Mouse (Mus musculus) hindbrain, embryonic 13.5 days (tissue): ENCODE results near the gene Ankrd55. TPM values are rescaled to one million over a fixed set of nuclear protein-coding genes. Genes with fewer than 3 reads are reported as not detected.

Source experiments
- ATAC-seq: fragments of 200-750 bp; cut with Nextera tagmentation; 2 replicates; pipeline ENCODE4 v1.8.0; 2017; ENCODE audit warnings: moderate TSS enrichment; ENCODE audit not compliant: low FRiP score
- H3K27ac ChIP-seq: fragments of 300-500 bp; sonication (generic); 2 replicates; pipeline ENCODE4 v1.5.1; 2015; ENCODE audit warnings: inconsistent platforms, mild to moderate bottlenecking, moderate library complexity
- H3K27me3 ChIP-seq: fragments of 300-500 bp; sonication (generic); 2 replicates; pipeline ENCODE4 v1.6.1; 2015; ENCODE audit warnings: mild to moderate bottlenecking, inconsistent platforms
- H3K36me3 ChIP-seq: fragments of 300-500 bp; sonication (generic); 2 replicates; pipeline ENCODE4 v1.6.1; 2015; ENCODE audit warnings: mild to moderate bottlenecking, inconsistent platforms
- H3K4me1 ChIP-seq: fragments of 300-500 bp; sonication (generic); replicated peaks from 2 replicates; pipeline ENCODE4 v1.6.1; 2015; ENCODE audit warnings: inconsistent platforms
- H3K4me2 ChIP-seq: fragments of 300-500 bp; sonication (generic); 2 replicates; pipeline ENCODE4 v1.6.1; 2015; ENCODE audit warnings: inconsistent platforms, mild to moderate bottlenecking, moderate library complexity
- H3K4me3 ChIP-seq: fragments of 300-500 bp; sonication (generic); 2 replicates; pipeline ENCODE4 v1.5.1; 2015; ENCODE audit warnings: mild to moderate bottlenecking, inconsistent platforms
- H3K9ac ChIP-seq: fragments of 300-500 bp; sonication (generic); 2 replicates; pipeline ENCODE4 v1.6.1; 2015; ENCODE audit warnings: mild to moderate bottlenecking, inconsistent platforms
- H3K9me3 ChIP-seq: fragments of 300-500 bp; sonication (generic); 2 replicates; pipeline ENCODE4 v1.6.1; 2016; ENCODE audit warnings: inconsistent platforms
- WGBS: fragments of 180-500 bp; shearing (Covaris S2); methylation state at CpG from one replicate; pipeline ENCODE4 v1.1.7; 2015; 5-methylcytosine and 5-hydroxymethylcytosine counted together
- polyA plus RNA-seq: library from polyadenylated mRNA; unstranded; fragments of >200 nt; fragmentation: Nextera tagmentation; extraction: Ambion mirVana; gene quantifications from 2 replicates; pipeline ENCODE4 v1.2.1, GENCODE M21; 2015

The Ankrd55 gene
- polyA plus RNA-seq, 1 experiment from 2014 or later = 4.8 TPM

DNA sequence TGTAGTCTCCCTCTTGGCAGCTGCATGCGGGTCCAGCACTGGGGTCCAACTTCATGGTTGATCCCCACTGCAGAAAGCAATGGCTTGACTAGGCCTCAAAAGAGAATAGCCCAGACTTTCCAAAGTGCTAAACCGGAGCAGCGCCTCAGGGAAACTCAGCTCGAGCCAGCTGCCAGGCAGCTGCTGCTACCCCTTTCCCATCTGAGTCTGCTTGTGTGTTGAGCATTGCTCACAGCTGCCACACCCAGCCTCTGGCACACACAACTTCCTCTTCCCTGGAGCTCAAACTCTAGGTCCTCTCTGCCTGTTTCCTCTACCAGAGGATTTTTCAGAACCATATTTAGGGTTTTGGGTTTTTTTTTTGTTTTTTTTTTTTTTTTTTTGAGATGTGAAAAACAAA, 77.5 kb downstream of the Ankrd55 start:
- H3K9ac ChIP-seq = no peak overlapping the region
- no peak overlapping the region for H3K4me3 ChIP-seq
- ATAC-seq = no peak
- H3K36me3 ChIP-seq = no peaks in the 10 kb centered on the region
- no peaks in the 10 kb centered on the region for H3K27me3 ChIP-seq
- H3K27ac ChIP-seq = peak overlapping the region; percentile 23; the same call in 1 of the 2 replicates
- WGBS = 56% methylated on average over 4 of the region's 4 CpGs
- H3K4me1 ChIP-seq = no peaks in the 10 kb centered on the region
- H3K4me2 ChIP-seq = no peak overlapping the region
- no peaks in the 10 kb centered on the region for H3K9me3 ChIP-seq

DNA sequence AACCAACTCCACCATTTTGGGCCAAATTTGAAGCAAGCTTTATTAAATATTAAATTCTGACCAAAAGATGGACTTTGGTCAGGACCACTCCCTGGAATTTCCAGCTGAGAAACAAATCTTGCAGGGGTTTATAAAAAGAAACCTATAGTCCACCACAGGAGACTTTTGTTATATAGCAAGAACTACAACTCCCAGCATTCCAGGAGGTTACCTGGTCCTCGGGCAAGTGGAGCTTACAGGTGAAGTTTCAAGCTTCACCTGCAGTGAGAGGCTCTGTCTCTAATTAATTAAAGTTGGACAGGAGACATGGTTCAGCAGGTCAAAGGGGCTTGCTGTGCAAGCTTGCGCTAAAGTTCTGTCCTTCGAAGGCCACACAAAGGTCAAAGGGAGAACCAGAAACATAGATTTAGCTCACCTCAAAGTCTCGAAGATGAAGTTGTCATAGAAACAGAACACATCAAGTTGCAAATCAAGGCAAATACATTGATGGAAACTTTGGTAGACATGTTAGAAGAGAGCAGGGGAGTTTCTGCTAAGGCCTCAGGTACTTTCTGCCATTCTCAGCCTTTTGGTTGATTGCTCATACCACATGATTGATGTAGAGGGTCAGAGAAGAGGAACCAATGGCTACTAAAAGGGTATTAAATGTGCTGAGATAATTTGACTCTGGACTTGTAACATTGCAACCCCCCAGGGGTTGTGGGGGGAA, 78.2 kb downstream of the Ankrd55 start:
- 87% methylated on average over 4 of the region's 4 CpGs for WGBS
- H3K4me2 ChIP-seq = no peak overlapping the region
- no peaks in the 10 kb centered on the region for H3K4me1 ChIP-seq
- H3K4me3 ChIP-seq = no peak overlapping the region
- H3K27me3 ChIP-seq = no peaks in the 10 kb centered on the region
- H3K9me3 ChIP-seq = no peaks in the 10 kb centered on the region
- ATAC-seq = no peak
- H3K27ac ChIP-seq = no peak overlapping the region
- no peaks in the 10 kb centered on the region for H3K36me3 ChIP-seq
- H3K9ac ChIP-seq = no peak overlapping the region

DNA sequence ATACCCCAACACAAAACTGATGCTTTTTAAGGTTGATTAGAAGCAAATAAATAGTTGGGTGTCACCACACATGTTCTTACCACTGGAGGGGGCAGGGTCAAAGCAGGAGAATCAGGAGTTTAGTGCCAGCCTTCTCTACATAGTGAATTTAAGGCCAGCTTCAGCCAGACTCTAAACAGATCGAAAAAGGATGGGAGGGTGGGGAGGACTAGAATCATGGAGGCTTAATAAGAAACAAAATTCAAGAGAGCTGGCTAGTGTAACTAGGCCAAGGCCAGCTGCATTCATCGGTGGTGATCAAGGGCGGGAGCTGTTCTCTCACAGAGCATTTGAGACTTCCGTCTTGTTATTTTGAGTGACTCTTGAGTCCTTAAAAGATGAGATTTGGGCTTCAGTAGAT, 83.5 kb downstream of the Ankrd55 start:
- no peak overlapping the region for H3K4me2 ChIP-seq
- H3K9ac ChIP-seq = no peak overlapping the region
- H3K9me3 ChIP-seq = no peaks in the 10 kb centered on the region
- 96% methylated on average over 4 of the region's 4 CpGs for WGBS
- H3K27ac ChIP-seq = no peak overlapping the region
- no peaks in the 10 kb centered on the region for H3K36me3 ChIP-seq
- no peak overlapping the region for H3K4me3 ChIP-seq
- H3K4me1 ChIP-seq = peaks cover 7% of the 10 kb centered on the region; the same call in 1 of the 2 replicates
- H3K27me3 ChIP-seq = no peaks in the 10 kb centered on the region
- ATAC-seq = no peak

GRCm38 (mm10) chr13:112375766-112376165, 87.5 kb downstream of the Ankrd55 start:
- no peak overlapping the region for H3K4me2 ChIP-seq
- H3K9ac ChIP-seq = no peak overlapping the region
- ATAC-seq = peak; percentile 54; the same call in 1 of the 2 replicates
- no peaks in the 10 kb centered on the region for H3K27me3 ChIP-seq
- H3K27ac ChIP-seq = no peak overlapping the region
- H3K36me3 ChIP-seq = no peaks in the 10 kb centered on the region
- H3K4me1 ChIP-seq = peaks cover 7% of the 10 kb centered on the region; the same call in 1 of the 2 replicates
- no peaks in the 10 kb centered on the region for H3K9me3 ChIP-seq
- H3K4me3 ChIP-seq = no peak overlapping the region
- 36% methylated on average over 8 of the region's 8 CpGs for WGBS

- Histone ChIP-seq H3K9me3 (no peaks in the 10 kb centered on the region), H3K9ac (no peak overlapping the region), H3K36me3 (no peaks in the 10 kb centered on the region), H3K4me1 (peaks cover 10% of the 10 kb centered on the region; the same call in 1 of the 2 replicates), H3K4me3 (no peak overlapping the region), H3K4me2 (no peak overlapping the region), H3K27me3 (no peaks in the 10 kb centered on the region), H3K27ac (no peak overlapping the region)
- no peak for ATAC-seq
- 84% methylated on average over 9 of the region's 9 CpGs for WGBS
Measured at GRCm38 (mm10) chr13:112378782-112379305, 90.6 kb downstream of the Ankrd55 start.

GRCm38 (mm10) chr13:112381476-112381875, 93.2 kb downstream of the Ankrd55 start:
- no peak for ATAC-seq
- Histone ChIP-seq H3K9me3 (no peaks in the 10 kb centered on the region), H3K4me3 (no peak overlapping the region), H3K4me1 (0 out of 2 replicates have a peak, but pooled peaks cover 3% of the 10 kb centered on the region), H3K9ac (no peak overlapping the region), H3K27ac (no peak overlapping the region), H3K4me2 (no peak overlapping the region), H3K27me3 (no peaks in the 10 kb centered on the region), H3K36me3 (no peaks in the 10 kb centered on the region)
- 81% methylated on average over 2 of the region's 2 CpGs for WGBS

DNA sequence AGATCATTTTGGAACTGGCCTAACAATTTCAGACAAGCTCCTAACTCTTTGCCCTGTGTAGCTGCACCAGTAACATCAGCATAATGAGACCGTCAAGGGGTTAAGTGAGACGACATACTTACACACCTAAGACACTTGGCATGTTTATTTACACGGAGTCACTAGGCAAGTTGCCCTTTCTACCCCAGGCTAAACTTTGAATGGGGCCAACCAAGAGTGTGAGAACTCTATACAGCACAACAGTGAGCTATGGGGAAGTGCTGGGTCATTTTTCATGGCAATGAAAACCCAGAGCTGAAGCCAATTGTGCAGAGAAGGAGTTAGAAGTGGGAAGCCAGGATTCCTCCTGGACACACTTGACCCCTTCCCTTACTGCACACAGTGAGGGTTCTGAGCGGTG, 94.2 kb downstream of the Ankrd55 start:
- 66% methylated on average over 4 of the region's 4 CpGs for WGBS
- Histone ChIP-seq H3K36me3 (no peaks in the 10 kb centered on the region), H3K27ac (no peak overlapping the region), H3K27me3 (no peaks in the 10 kb centered on the region), H3K9me3 (no peaks in the 10 kb centered on the region), H3K4me2 (no peak overlapping the region), H3K4me3 (no peak overlapping the region), H3K9ac (no peak overlapping the region), H3K4me1 (0 out of 2 replicates have a peak, but pooled peaks cover 3% of the 10 kb centered on the region)
- no peak for ATAC-seq

DNA sequence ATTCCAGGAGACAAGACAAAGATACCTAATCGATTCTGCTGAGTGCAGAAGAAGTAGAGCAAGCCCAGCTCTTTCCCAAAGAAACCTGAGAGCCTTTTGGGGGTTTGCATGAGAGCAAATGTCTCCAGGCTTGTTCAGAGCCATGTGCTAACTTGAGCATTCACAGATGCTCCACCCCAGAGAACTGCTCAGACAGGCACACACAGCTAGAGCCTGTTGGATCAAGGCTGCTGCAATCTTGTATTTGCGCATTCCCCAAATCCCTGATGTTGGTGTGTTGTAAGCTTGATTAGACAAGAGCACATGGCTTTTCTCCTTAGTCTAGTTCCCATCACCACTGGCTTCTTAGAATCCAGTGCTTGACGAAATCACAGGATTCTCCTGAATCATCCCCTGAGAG, 94.7 kb downstream of the Ankrd55 start:
- H3K36me3 ChIP-seq = no peaks in the 10 kb centered on the region
- H3K27ac ChIP-seq = no peak overlapping the region
- H3K4me2 ChIP-seq = no peak overlapping the region
- no peaks in the 10 kb centered on the region for H3K27me3 ChIP-seq
- WGBS = 74% methylated on average over 3 of the region's 3 CpGs
- no peak overlapping the region for H3K4me3 ChIP-seq
- H3K9ac ChIP-seq = no peak overlapping the region
- H3K4me1 ChIP-seq = 0 out of 2 replicates have a peak, but pooled peaks cover 3% of the 10 kb centered on the region
- H3K9me3 ChIP-seq = no peaks in the 10 kb centered on the region
- ATAC-seq = no peak

DNA sequence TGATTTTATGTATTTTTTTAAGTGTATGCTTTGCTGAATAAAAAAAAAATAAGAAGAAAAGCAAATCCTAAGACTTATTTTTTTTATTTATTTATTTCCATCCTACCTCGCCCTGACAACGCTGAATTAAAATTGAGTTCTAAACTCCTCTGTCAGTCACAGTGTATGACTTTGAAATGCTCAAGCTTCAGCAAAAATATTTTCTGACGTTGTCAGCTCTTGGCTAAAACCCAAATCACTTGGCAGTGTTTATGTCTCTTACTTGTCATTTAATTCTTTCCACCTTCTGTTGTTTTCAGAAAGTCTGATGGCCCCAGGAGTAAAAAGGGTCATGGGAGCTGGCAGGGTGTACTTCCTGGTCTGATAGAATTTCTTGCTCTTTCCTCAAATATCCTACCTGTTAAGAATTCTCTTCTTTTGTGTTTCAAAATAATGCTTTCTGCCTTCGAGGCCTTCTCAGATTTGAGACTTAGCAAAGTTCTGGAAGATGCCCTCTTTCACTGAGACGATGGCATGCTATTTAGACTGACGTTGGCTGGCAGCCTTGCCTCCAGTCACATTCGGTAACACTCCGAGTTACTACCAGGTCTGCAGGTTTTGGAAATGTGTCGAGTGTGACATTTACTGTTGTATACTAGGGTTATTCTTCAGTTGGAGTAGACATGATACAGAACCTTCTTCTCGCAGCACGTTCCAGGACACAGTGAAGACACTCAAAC, 95.8 kb downstream of the Ankrd55 start:
- Histone ChIP-seq H3K27ac (no peak overlapping the region), H3K4me3 (no peak overlapping the region), H3K36me3 (no peaks in the 10 kb centered on the region), H3K4me2 (no peak overlapping the region), H3K27me3 (no peaks in the 10 kb centered on the region), H3K9ac (no peak overlapping the region), H3K9me3 (no peaks in the 10 kb centered on the region), H3K4me1 (0 out of 2 replicates have a peak, but pooled peaks cover 3% of the 10 kb centered on the region)
- ATAC-seq = no peak
- WGBS = 85% methylated on average over 11 of the region's 11 CpGs

- H3K27ac ChIP-seq = no peak overlapping the region
- no peak overlapping the region for H3K4me3 ChIP-seq
- no peak overlapping the region for H3K4me2 ChIP-seq
- 94% methylated on average over 9 of the region's 9 CpGs for WGBS
- no peak overlapping the region for H3K9ac ChIP-seq
- 0 out of 2 replicates have a peak, but pooled peaks cover 3% of the 10 kb centered on the region for H3K4me1 ChIP-seq
- no peak for ATAC-seq
- no peaks in the 10 kb centered on the region for H3K36me3 ChIP-seq
- H3K27me3 ChIP-seq = no peaks in the 10 kb centered on the region
- H3K9me3 ChIP-seq = no peaks in the 10 kb centered on the region
Measured at GRCm38 (mm10) chr13:112385040-112385439, 96.8 kb downstream of the Ankrd55 start.

DNA sequence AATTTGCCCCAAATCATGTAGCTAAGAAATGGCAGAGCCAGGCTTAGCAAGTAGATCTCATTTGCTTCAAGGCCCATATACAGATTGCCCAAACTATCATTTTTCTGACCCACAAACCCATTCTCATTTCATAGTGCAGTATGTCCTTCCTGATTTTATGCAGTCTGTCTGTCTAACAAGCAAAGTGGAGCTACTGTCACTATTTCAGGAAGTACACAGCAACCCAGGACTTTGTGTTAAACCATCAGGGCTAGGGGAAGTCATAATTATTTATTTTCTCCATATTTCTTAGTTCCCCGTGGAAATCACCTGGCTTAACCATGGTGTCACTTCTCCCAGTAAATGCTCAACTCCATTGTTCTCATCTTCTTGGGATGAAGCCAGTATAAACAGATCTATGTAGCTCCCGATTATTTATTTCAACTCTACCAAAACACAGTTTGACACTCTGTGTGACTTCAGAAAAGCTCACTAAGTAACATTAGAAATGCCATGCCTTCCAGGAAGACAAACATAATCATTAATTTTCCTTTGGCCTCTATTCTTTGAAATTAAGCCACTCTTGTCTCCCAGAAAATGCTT, 98.3 kb downstream of the Ankrd55 start:
- Histone ChIP-seq H3K36me3 (no peaks in the 10 kb centered on the region), H3K4me3 (no peak overlapping the region), H3K4me2 (no peak overlapping the region), H3K27ac (no peak overlapping the region), H3K27me3 (no peaks in the 10 kb centered on the region), H3K9me3 (no peaks in the 10 kb centered on the region), H3K9ac (no peak overlapping the region), H3K4me1 (0 out of 2 replicates have a peak, but pooled peaks cover 3% of the 10 kb centered on the region)
- 74% methylated on average over 2 of the region's 2 CpGs for WGBS
- ATAC-seq = no peak

GRCm38 (mm10) chr13:112387279-112387678, 99.0 kb downstream of the Ankrd55 start:
- Histone ChIP-seq H3K36me3 (no peaks in the 10 kb centered on the region), H3K4me2 (no peak overlapping the region), H3K27me3 (no peaks in the 10 kb centered on the region), H3K9me3 (no peaks in the 10 kb centered on the region), H3K9ac (no peak overlapping the region), H3K27ac (no peak overlapping the region), H3K4me3 (no peak overlapping the region), H3K4me1 (0 out of 2 replicates have a peak, but pooled peaks cover 3% of the 10 kb centered on the region)
- 91% methylated on average over 5 of the region's 5 CpGs for WGBS
- ATAC-seq = no peak
